In the genomic region with DNA sequence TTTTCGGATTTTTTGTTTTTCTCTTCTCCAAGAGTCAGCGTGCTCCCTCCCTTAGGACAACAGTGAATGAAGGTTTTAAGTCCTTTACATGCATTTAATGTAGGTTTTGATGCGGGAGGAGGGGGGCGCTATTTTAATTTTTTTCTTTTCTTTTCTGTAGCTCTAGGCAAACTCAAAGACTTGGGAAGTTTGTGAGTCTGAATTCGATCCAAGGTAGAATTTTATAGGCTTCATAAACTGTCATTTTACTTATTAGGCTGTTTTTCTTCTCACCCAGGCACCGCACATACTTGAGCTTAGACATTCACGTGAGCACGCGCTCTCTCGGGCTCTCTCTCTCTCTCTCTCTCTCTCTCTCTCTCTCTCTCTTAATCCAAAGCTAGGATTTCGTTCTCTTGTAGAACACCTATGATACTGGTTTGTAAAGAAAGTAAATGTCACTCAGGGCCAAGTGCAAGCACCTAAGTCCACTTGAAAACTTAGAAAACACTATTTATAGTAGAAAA, we compare ENCODE assay signal across 8 mouse cellular contexts. TPM values are rescaled to one million over a fixed set of nuclear protein-coding genes. Genes with fewer than 3 reads are reported as not detected.
A peak's percentile ranks its signal among the peaks of the same experiment; 100 is the strongest.
DNase-seq lines count a peak whose midpoint lies in the region; ATAC-seq lines count a peak whose summit lies in the region.

No protein-coding gene starts in this region.

- H3K27ac ChIP-seq in kidney, embryonic 14.5 days (ENCODE audit: low read depth, low read length) = no peak overlapping the region
- H3K27ac ChIP-seq in hindbrain, embryonic 13.5 days = no peak overlapping the region
- H3K27ac ChIP-seq in midbrain, embryonic 16.5 days (ENCODE audit: low read length) = no peak overlapping the region

- H3K36me3 ChIP-seq in kidney, embryonic 14.5 days (ENCODE audit: control insufficient read depth, insufficient read depth, low read length) = no peaks in the 10 kb centered on the region
- H3K36me3 ChIP-seq in hindbrain, embryonic 13.5 days = no peaks in the 10 kb centered on the region
- no peaks in the 10 kb centered on the region for H3K36me3 ChIP-seq in midbrain, embryonic 16.5 days (ENCODE audit: control insufficient read depth, insufficient read depth, low read length)

- peak overlapping the region; percentile 89 for H3K9ac ChIP-seq in kidney, embryonic 14.5 days (ENCODE audit: low read depth, low read length)
- H3K9ac ChIP-seq in hindbrain, embryonic 13.5 days = no peak overlapping the region
- H3K9ac ChIP-seq in midbrain, embryonic 16.5 days (ENCODE audit: low read depth, low read length) = peak overlapping the region; percentile 5; the same call in 1 of the 2 replicates

- H3K4me2 ChIP-seq in kidney, embryonic 14.5 days (replicated peaks; ENCODE audit: low read depth, low read length) = peak overlapping the region; percentile 84
- peak overlapping the region; percentile 83 for H3K4me2 ChIP-seq in hindbrain, embryonic 13.5 days
- H3K4me2 ChIP-seq in midbrain, embryonic 16.5 days (ENCODE audit: low read length) = peak overlapping the region; percentile 76

- no peak for DNase-seq in kidney, postnatal 10 days
- DNase-seq in adipocyte (ENCODE audit: low spot score) = peak; percentile 39
- no peak for DNase-seq in cerebellum, adult 9-11 months
- no peak for DNase-seq in cerebellum, adult 18-20 months
- no peak for DNase-seq in gastrocnemius, postnatal 25 days

- H3K27me3 ChIP-seq in kidney, embryonic 14.5 days (ENCODE audit: control insufficient read depth, insufficient read depth, low read length) = peaks cover 10% of the 10 kb centered on the region
- H3K27me3 ChIP-seq in hindbrain, embryonic 13.5 days = peaks cover 31% of the 10 kb centered on the region
- H3K27me3 ChIP-seq in midbrain, embryonic 16.5 days (ENCODE audit: control insufficient read depth, insufficient read depth, low read depth, low read length) = peaks cover 12% of the 10 kb centered on the region

- WGBS in kidney, embryonic 14.5 days = 7% methylated on average over 11 of the region's 11 CpGs
- WGBS in hindbrain, embryonic 13.5 days = 6% methylated on average over 11 of the region's 11 CpGs
- 3% methylated on average over 11 of the region's 11 CpGs for WGBS in midbrain, embryonic 16.5 days

- 0 out of 2 replicates have a peak, but pooled peaks cover 12% of the 10 kb centered on the region for H3K4me1 ChIP-seq in kidney, embryonic 14.5 days (ENCODE audit: control insufficient read depth, insufficient read depth, low read length)
- peaks cover 22% of the 10 kb centered on the region for H3K4me1 ChIP-seq in hindbrain, embryonic 13.5 days (replicated peaks)
- peaks cover 14% of the 10 kb centered on the region for H3K4me1 ChIP-seq in midbrain, embryonic 16.5 days (ENCODE audit: control insufficient read depth, insufficient read depth, low read length)

- no peaks in the 10 kb centered on the region for H3K9me3 ChIP-seq in kidney, embryonic 14.5 days (ENCODE audit: control insufficient read depth, low read length)
- no peaks in the 10 kb centered on the region for H3K9me3 ChIP-seq in hindbrain, embryonic 13.5 days
- no peaks in the 10 kb centered on the region for H3K9me3 ChIP-seq in midbrain, embryonic 16.5 days (replicated peaks; ENCODE audit: control insufficient read depth, low read length, poor library complexity, severe bottlenecking)

- H3K4me3 ChIP-seq in kidney, embryonic 14.5 days (ENCODE audit: low read length) = peak overlapping the region; percentile 77
- H3K4me3 ChIP-seq in hindbrain, embryonic 13.5 days = peak overlapping the region; percentile 66
- H3K4me3 ChIP-seq in midbrain, embryonic 16.5 days (ENCODE audit: low read depth, low read length) = peak overlapping the region; percentile 77

- ATAC-seq in kidney, embryonic 14.5 days (ENCODE audit: low FRiP score, low TSS enrichment) = no peak
- no peak for ATAC-seq in hindbrain, embryonic 13.5 days (ENCODE audit: low FRiP score)
- ATAC-seq in midbrain, embryonic 16.5 days = no peak

RNA-seq across cellular contexts. Expression of gene Syde2, which starts 2.0 kb away (rescaled TPM):
- polyA plus RNA-seq in kidney, embryonic 14.5 days (2014; fragmentation: Nextera tagmentation; extraction: Ambion mirVana) = 2.3 and 2.6 TPM in 2 replicates
- 0.31 and 0.36 TPM in 2 replicates for polyA plus RNA-seq in hindbrain, embryonic 13.5 days (2015; fragmentation: Nextera tagmentation; extraction: Ambion mirVana)
- polyA plus RNA-seq in midbrain, embryonic 16.5 days (2015; fragmentation: Nextera tagmentation; extraction: Ambion mirVana) = 0.55 and 0.68 TPM in 2 replicates
- total RNA-seq in gastrocnemius, postnatal 25 days (2021) = 1 to 10 TPM in 1 of 2 experiments, under 1 TPM in 1; 0.92 to 1.2 TPM

RNA-seq across cellular contexts. Expression of gene 2410004B18Rik, which starts 51.8 kb away (rescaled TPM):
- polyA plus RNA-seq in kidney, embryonic 14.5 days (2014; fragmentation: Nextera tagmentation; extraction: Ambion mirVana) = 55.7 and 63.5 TPM in 2 replicates
- polyA plus RNA-seq in hindbrain, embryonic 13.5 days (2015; fragmentation: Nextera tagmentation; extraction: Ambion mirVana) = 73.2 and 74.1 TPM in 2 replicates
- 88.2 and 96.1 TPM in 2 replicates for polyA plus RNA-seq in midbrain, embryonic 16.5 days (2015; fragmentation: Nextera tagmentation; extraction: Ambion mirVana)
- total RNA-seq in gastrocnemius, postnatal 25 days (2021) = 10 to 100 TPM; 14.3 to 17.9 TPM
